Mouse (Mus musculus): ENCODE data around the gene Ankrd54. TPM values are rescaled to one million over a fixed set of nuclear protein-coding genes. Genes with fewer than 3 reads are reported as not detected.

Gene Ankrd54
- total RNA-seq (2023): 10 to 100 TPM; 14.7 to 17.8 TPM

DNA sequence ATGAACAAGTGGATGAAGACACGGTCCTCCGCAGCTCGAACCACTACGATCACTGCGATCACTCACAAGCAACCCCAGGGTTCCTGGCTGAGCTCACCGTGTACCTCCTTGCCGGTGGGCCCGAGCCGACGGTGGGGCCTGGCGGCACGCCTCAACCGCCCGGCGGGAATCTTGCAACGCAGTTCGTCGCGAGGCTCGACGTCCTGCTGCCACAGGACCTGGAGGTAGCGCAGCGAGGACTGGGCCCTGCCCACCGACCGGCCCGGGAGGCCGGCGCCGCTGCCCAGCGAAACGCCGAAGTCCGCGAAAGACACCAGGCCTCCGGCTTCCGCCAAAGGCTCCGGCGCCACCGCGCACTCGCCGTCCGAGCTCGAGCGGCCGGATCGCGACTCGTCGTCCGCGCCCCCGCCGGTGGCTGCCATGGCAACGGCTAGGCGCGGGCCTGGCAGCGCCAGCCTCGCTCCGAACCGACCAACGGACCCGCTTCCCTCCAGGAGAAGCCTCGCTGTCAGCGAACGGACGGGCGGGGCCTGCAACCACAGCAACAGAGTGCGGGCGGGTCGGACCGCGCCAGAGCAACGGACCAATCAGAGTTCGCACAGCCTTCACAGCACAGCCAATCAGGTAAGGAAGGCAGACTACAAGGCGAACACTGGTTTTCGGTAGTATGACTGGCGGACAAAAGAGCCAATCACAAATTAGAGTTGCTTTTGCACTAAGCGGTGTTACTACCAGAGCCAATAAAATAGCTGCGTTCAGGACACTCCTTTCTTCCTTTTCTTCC is at the start of gene Ankrd54:
Gene Ankrd54 (minus strand): TSS at position 518 of the 784 bp plus-strand sequence.

DNA sequence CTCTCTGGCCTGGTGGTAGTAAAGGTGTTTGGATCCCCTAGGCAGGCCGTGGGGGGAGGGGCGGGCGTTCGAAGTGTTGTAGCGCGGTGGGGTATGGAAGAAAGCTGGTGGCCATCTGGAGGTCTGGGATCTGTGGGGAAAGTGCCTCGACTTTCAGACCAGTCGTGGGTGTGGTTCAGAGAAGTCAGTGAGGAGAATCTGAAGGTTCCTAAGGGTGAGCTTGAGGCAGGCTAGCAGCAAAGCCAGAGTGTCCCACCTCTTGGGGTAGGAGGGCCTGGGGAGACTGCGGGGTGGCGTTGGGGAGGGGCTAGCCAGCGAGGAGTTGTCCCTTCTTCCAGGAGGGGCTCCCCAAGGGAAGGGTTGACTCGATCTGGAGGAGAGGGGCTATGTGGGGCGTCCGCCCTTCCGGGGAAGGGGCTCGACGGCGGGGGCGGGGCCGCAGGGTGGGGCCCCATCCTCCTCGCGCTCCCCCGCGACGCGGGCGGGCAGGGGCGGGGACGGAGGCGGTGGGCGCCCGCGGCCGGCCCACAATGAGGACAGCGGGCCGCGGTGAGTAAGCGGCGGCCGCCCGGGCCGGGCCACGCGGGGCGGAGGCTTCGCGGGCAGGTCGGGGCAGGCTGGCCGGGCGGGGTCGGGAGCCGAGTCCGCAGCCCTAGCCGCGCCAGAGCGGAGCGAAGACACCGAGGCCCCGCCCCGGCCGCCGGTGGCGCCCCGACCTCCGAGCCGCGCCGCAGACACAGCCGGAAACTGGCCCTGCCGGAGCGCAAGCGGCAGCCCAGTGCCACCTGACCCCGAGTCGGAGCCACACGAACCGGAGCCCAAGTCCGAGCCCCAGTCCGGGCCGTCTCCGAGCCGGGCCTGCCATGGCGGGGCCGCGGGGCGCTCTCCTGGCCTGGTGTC is 46.0 kb upstream of the Ankrd54 start, which contains the start of gene Micall1:
Gene Micall1 (plus strand): TSS at position 478 of the 900 bp plus-strand sequence.

GRCm38 (mm10) chr15:79074913-79075532 is 12.3 kb upstream of the Ankrd54 start, which contains the start of gene Eif3l:
TSS of gene Eif3l (plus strand) at chr15:79075179.

GRCm38 (mm10) chr15:79041585-79041984 is 21.1 kb downstream of the Ankrd54 start, which contains the start of gene Galr3:
TSS of gene Galr3 (plus strand) at chr15:79041885.

GRCm38 (mm10) chr15:79028237-79028738 is 34.4 kb downstream of the Ankrd54 start, which contains the start of gene H1f0:
TSS of gene H1f0 (plus strand) at chr15:79028450.

Other genes starting within 250 kb of the Ankrd54 start
- not detected for gene Cdc42ep1, start 220.3 kb downstream of the Ankrd54 start, total RNA-seq (2023)
- not detected for gene Lgals2, start 207.4 kb downstream of the Ankrd54 start, total RNA-seq (2023)
- 100 to 1,000 TPM; 103 TPM for gene Gga1, start 185.7 kb downstream of the Ankrd54 start, total RNA-seq (2023)
- under 1 TPM in 1 of 2 experiments, not detected in 1; 0.49 TPM for gene Gm49510, start 163.2 kb downstream of the Ankrd54 start, total RNA-seq (2023)
- gene Sh3bp1, start 163.1 kb downstream of the Ankrd54 start, total RNA-seq (2023): 100 to 1,000 TPM; 271 to 290 TPM
- gene Pdxp, start 149.0 kb downstream of the Ankrd54 start, total RNA-seq (2023): 1 to 10 TPM; 2.1 to 2.8 TPM
- gene Lgals1, start 136.2 kb downstream of the Ankrd54 start, total RNA-seq (2023): 100 to 1,000 TPM; 166 to 215 TPM
- gene Nol12, start 128.0 kb downstream of the Ankrd54 start, total RNA-seq (2023): 10 to 100 TPM; 27.1 to 27.5 TPM
- 10 to 100 TPM; 47.8 to 54.4 TPM for gene Triobp, start 115.2 kb downstream of the Ankrd54 start, total RNA-seq (2023)
- 10 to 100 TPM; 41.2 to 48.2 TPM for gene H1f0, start 34.4 kb downstream of the Ankrd54 start, total RNA-seq (2023)
- not detected for gene Galr3, start 21.0 kb downstream of the Ankrd54 start, total RNA-seq (2023)
- 10 to 100 TPM; 90.7 to 95.1 TPM for gene Eif3l, start 12.3 kb upstream of the Ankrd54 start, total RNA-seq (2023)
- 10 to 100 TPM; 13.9 to 16.0 TPM for gene Micall1, start 46.0 kb upstream of the Ankrd54 start, total RNA-seq (2023)
- 10 to 100 TPM; 49.3 to 59.7 TPM for gene Polr2f, start 78.1 kb upstream of the Ankrd54 start, total RNA-seq (2023)
- gene 1700088E04Rik, start 78.4 kb upstream of the Ankrd54 start, total RNA-seq (2023): under 1 TPM in 1 of 2 experiments, not detected in 1; 0.42 TPM
- gene Sox10, start 102.3 kb upstream of the Ankrd54 start, total RNA-seq (2023): not detected
- gene Pick1, start 166.3 kb upstream of the Ankrd54 start, total RNA-seq (2023): 10 to 100 TPM; 12.3 to 12.7 TPM
- gene Gm49486, start 166.5 kb upstream of the Ankrd54 start, total RNA-seq (2023): under 1 TPM in 1 of 2 experiments, not detected in 1; 0.21 TPM
- not detected for gene Slc16a8, start 191.9 kb upstream of the Ankrd54 start, total RNA-seq (2023)
- not detected for gene Baiap2l2, start 222.6 kb upstream of the Ankrd54 start, total RNA-seq (2023)